Mouse (Mus musculus) midbrain, embryonic 14.5 days (tissue): Measurements from ENCODE around the gene Cxcl10. TPM values are rescaled to one million over a fixed set of nuclear protein-coding genes. Genes with fewer than 3 reads are reported as not detected.

ENCODE experiments used
- ATAC-seq: fragments of 200-750 bp; cut with Nextera tagmentation; 2 replicates; pipeline ENCODE4 v1.8.0; 2017; ENCODE audit warnings: moderate number of reproducible peaks, moderate library complexity; ENCODE audit not compliant: low FRiP score, low TSS enrichment
- DNase-seq: peaks from one replicate; pipeline ENCODE4 v3.0.0-alpha.2; 2015
- H3K27ac ChIP-seq: fragments of 300-500 bp; sonication (generic); replicated peaks from 2 replicates; pipeline ENCODE4 v1.5.1; 2014; ENCODE audit warnings: mild to moderate bottlenecking, low read depth, low read length, moderate library complexity
- H3K27me3 ChIP-seq: fragments of 300-500 bp; sonication (generic); 2 replicates; pipeline ENCODE4 v1.6.1; 2014; ENCODE audit warnings: low read length, control low read depth, mixed read lengths; ENCODE audit not compliant: control insufficient read depth, insufficient read depth
- H3K36me3 ChIP-seq: fragments of 300-500 bp; sonication (generic); 2 replicates; pipeline ENCODE4 v1.6.1; 2014; ENCODE audit warnings: low read length, control low read depth; ENCODE audit not compliant: control insufficient read depth, insufficient read depth
- H3K4me1 ChIP-seq: fragments of 300-500 bp; sonication (generic); 2 replicates; pipeline ENCODE4 v1.6.1; 2014; ENCODE audit warnings: mild to moderate bottlenecking, antibody characterized with exemption, low read length, control low read depth; ENCODE audit not compliant: control insufficient read depth, insufficient read depth
- H3K4me2 ChIP-seq: fragments of 300-500 bp; sonication (generic); 2 replicates; pipeline ENCODE4 v1.6.1; 2014; ENCODE audit warnings: mild to moderate bottlenecking, low read length, moderate library complexity
- H3K4me3 ChIP-seq: fragments of 300-500 bp; sonication (generic); replicated peaks from 2 replicates; pipeline ENCODE4 v1.5.1; 2014; ENCODE audit warnings: low read depth, low read length
- H3K9ac ChIP-seq: fragments of 300-500 bp; sonication (generic); replicated peaks from 2 replicates; pipeline ENCODE4 v1.6.1; 2014; ENCODE audit warnings: mild to moderate bottlenecking, low read length, moderate library complexity
- H3K9me3 ChIP-seq: fragments of 300-500 bp; sonication (generic); 2 replicates; pipeline ENCODE4 v1.6.1; 2016; ENCODE audit warnings: low read length, control low read depth, mixed read lengths; ENCODE audit not compliant: control insufficient read depth
- WGBS: fragments of 180-500 bp; shearing (Covaris S2); extraction: QIAGEN DNeasy Blood & Tissue Kit; methylation state at CpG from one replicate; pipeline ENCODE4 v1.1.7; 2014; 5-methylcytosine and 5-hydroxymethylcytosine counted together
- polyA plus RNA-seq: library from polyadenylated mRNA; unstranded; fragments of >200 nt; fragmentation: Nextera tagmentation; extraction: Ambion mirVana; gene quantifications from 2 replicates; pipeline ENCODE4 v1.2.1, GENCODE M21; 2014

Gene Cxcl10
- polyA plus RNA-seq, 1 experiment from 2014 or later, result 3.5 TPM

DNA sequence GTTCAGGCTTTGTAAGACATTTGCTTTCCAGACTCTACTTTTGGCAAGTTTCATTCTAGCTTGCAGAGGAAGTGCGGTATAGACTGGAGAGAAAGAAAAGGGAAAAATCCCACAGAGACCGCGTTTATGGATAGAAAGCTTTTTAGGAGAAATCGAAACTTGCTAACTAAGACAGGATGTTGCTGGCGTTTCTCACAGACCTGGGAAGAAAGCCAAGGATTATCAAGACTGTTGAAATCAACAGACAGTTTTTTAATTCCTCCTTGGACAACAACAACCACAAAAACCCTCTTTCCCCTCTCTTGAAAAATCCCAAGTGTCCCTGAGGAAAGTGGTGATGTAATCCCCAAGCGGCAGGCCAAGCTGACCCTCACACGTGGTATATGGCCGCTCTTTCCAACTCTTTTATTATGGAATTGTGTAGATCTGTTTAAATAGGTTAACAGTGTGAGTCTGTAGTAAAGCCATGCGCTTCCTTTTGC is 16.3 kb downstream of the Cxcl10 start:
- DNase-seq (peak; percentile 7), ATAC-seq (no peak)
- no peaks in the 10 kb centered on the region for H3K4me1 ChIP-seq
- no peak overlapping the region for H3K9ac ChIP-seq
- H3K4me3 ChIP-seq, result no peak overlapping the region
- WGBS, result 74% methylated on average over 9 of the region's 9 CpGs
- no peaks in the 10 kb centered on the region for H3K27me3 ChIP-seq
- H3K9me3 ChIP-seq, result no peaks in the 10 kb centered on the region
- no peak overlapping the region for H3K4me2 ChIP-seq
- H3K27ac ChIP-seq, result no peak overlapping the region
- no peaks in the 10 kb centered on the region for H3K36me3 ChIP-seq

DNA sequence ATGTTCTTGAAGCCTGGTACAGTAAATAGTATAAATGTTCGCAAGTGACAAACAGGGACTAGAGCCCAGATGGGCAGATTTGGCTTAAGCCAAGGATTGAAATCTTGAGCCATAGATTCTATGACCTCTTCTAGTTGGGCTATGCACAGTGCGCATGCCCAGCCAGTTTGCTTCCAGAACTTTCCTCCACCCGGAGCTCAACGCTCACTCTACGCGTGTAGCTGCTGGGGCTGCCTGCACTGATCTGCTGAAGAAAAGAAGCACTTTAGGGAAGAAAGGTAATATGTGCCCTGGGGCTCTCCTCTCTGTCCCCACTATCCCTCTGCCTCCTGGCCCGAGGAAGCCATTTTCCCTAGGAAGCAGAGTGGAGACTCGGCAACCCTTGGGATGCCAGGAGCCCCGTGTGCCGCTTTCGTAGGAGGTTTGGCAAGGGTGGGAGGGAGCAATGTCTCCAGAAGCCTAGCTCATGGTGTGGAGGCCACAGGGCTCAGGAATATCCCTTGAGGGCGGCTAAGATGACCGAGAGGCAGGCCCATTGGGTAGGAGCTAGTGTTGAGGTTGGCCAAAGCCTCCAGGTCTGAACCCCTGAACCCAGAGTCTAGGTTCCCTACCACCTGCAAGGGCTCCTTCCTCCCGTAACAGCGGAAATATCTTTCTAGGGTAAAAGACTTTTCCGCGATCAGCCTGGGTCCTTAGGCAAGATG is 16.9 kb downstream of the Cxcl10 start, which contains the start of gene Art3:
Gene Art3 (plus strand): TSS at position 193 of the 704 bp plus-strand sequence.
- H3K4me2 ChIP-seq, result no peak within 1 kb of the TSS
- no peaks in the 10 kb centered on the region for H3K4me1 ChIP-seq
- H3K27ac ChIP-seq, result no peak within 1 kb of the TSS
- H3K4me3 ChIP-seq, result no peak within 1 kb of the TSS
- H3K9me3 ChIP-seq, result no peaks in the 10 kb centered on the region
- no peak within 1 kb of the TSS for H3K9ac ChIP-seq
- ATAC-seq, result no peak
- H3K36me3 ChIP-seq, result no peaks in the 10 kb centered on the region
- 97% methylated on average over 17 of the region's 17 CpGs for WGBS
- no peak for DNase-seq
- H3K27me3 ChIP-seq, result no peaks in the 10 kb centered on the region

GRCm38 (mm10) chr5:92331122-92331521 is 17.6 kb downstream of the Cxcl10 start:
- Histone ChIP-seq H3K27ac (no peak overlapping the region), H3K9ac (no peak overlapping the region), H3K27me3 (no peaks in the 10 kb centered on the region), H3K4me2 (no peak overlapping the region), H3K4me1 (no peaks in the 10 kb centered on the region), H3K9me3 (no peaks in the 10 kb centered on the region), H3K4me3 (no peak overlapping the region), H3K36me3 (no peaks in the 10 kb centered on the region)
- no peak for ATAC-seq
- WGBS, result 93% methylated on average over 12 of the region's 12 CpGs
- no peak for DNase-seq

DNA sequence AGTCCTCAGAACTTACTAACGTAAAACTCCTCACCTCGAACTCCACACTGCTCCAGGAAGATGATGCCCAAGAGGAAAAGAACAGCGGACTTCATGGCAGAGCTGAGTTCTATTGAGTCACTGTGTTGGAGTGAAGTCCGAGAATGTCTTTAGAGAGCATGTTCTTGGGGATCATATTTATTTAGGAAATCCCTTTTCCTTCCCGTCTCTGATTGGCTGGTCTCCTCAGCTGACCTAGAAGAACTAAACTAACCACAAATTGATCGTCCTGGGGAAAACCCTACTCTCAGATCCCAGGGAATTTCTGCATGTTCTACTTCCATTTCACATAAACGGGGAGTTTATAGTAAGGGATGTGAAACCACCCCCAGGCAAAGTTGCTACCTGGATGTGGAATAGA is 20.8 kb downstream of the Cxcl10 start, which contains the start of gene Cxcl9:
Gene Cxcl9 (minus strand): TSS at position 151 of the 400 bp plus-strand sequence.
- Histone ChIP-seq H3K4me1 (no peaks in the 10 kb centered on the region), H3K9ac (no peak within 1 kb of the TSS), H3K4me3 (no peak within 1 kb of the TSS), H3K36me3 (no peaks in the 10 kb centered on the region), H3K27me3 (no peaks in the 10 kb centered on the region), H3K27ac (no peak within 1 kb of the TSS), H3K9me3 (no peaks in the 10 kb centered on the region), H3K4me2 (no peak within 1 kb of the TSS)
- no peak for DNase-seq
- WGBS, result 92% methylated on average over 7 of the region's 7 CpGs
- no peak for ATAC-seq

DNA sequence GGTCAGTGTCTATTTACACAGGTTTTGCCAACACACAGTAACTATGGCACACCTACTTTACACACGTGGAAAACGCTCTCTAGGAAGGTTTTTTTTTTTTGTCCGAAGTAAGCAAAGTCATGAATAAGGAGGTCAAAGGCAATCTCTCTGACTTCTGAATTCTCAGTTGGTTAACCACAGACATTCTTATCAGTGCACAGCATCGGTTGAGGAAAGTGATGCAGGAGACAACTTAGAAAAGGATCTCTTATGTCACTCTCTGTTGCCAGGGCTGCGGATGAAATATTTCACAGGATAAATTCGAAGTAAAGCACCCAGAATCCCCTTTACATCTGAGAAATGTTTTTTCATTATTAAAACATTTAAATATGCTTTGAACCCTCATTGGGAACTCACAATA is 21.3 kb downstream of the Cxcl10 start:
- Histone ChIP-seq H3K36me3 (no peaks in the 10 kb centered on the region), H3K27me3 (no peaks in the 10 kb centered on the region), H3K4me1 (no peaks in the 10 kb centered on the region), H3K27ac (no peak overlapping the region), H3K4me2 (no peak overlapping the region), H3K9me3 (no peaks in the 10 kb centered on the region), H3K4me3 (no peak overlapping the region), H3K9ac (no peak overlapping the region)
- ATAC-seq, result no peak
- DNase-seq, result no peak
- WGBS, result 87% methylated on average over 6 of the region's 6 CpGs

DNA sequence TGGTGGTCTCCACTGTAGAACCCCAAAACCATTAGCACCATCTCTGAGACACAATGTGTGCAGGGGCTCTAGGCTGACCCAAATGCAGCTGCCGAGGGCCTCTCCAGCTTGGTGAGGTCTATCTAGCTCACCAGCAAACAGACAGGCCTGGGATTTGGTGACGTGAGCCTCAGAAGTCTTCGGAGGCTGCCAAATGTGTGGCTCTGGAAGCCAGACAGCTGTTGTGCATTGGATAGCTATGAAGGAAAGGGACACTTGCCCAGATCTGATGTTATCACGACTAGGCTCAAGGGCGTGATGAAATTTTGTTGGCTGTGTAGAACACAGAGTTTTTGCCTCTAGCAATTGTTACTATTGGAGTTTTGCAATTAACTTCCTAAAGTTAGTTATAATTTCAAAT is 25.4 kb downstream of the Cxcl10 start:
- no peak overlapping the region for H3K9ac ChIP-seq
- WGBS, result 91% methylated on average over 5 of the region's 5 CpGs
- DNase-seq, result no peak

GRCm38 (mm10) chr5:92322612-92323011 is 26.1 kb downstream of the Cxcl10 start:
- no peak overlapping the region for H3K4me2 ChIP-seq
- DNase-seq, result no peak
- ATAC-seq, result no peak
- no peaks in the 10 kb centered on the region for H3K27me3 ChIP-seq
- no peaks in the 10 kb centered on the region for H3K4me1 ChIP-seq
- no peaks in the 10 kb centered on the region for H3K9me3 ChIP-seq
- no peak overlapping the region for H3K9ac ChIP-seq
- WGBS, result 87% methylated on average over 4 of the region's 4 CpGs
- no peak overlapping the region for H3K27ac ChIP-seq
- no peaks in the 10 kb centered on the region for H3K36me3 ChIP-seq
- H3K4me3 ChIP-seq, result no peak overlapping the region

More for the DNA sequence above, 25.4 kb downstream of the Cxcl10 start:
- Histone ChIP-seq H3K36me3 (no peaks in the 10 kb centered on the region), H3K27ac (no peak overlapping the region), H3K4me1 (no peaks in the 10 kb centered on the region), H3K27me3 (no peaks in the 10 kb centered on the region), H3K9me3 (no peaks in the 10 kb centered on the region), H3K4me3 (no peak overlapping the region), H3K4me2 (no peak overlapping the region)
- ATAC-seq, result no peak

DNA sequence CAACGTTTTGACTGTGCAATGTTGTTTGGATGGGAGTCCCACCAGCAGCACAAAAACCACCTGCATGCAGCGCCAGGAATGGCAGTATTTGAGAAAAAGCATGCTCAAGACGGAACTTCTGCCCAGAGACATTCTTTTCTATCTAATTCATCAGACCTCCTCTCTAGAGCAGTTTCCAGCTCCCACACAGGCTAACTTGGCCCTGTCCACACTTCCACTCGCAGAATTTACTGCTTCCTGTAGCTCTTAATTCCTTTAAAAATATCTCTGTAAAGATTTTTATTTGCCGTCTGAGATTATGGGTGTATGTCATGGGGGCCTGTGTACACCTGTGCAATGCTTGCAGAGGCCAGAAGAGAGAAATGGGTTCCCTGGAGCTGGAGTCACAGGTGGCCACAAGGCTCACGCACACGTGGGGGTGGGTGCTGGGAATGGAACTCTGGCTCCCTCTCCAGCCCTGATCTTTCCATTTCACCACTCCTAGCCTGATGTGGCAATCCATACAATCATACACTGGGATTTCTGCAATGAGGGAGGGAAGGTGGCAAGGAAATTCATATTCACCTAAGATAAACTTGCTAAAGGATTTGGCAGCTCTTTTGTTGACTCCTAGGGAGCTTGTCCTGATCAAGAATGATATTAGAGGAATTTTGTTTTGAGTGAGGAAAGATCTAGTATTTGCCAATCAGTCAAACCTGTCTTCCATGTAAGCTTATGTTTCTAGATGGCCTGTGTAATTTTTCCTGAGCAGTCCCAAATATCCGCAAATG is 26.9 kb downstream of the Cxcl10 start:
- Histone ChIP-seq H3K9ac (no peak overlapping the region), H3K4me3 (no peak overlapping the region), H3K36me3 (no peaks in the 10 kb centered on the region), H3K4me1 (no peaks in the 10 kb centered on the region), H3K4me2 (no peak overlapping the region), H3K27ac (no peak overlapping the region), H3K9me3 (no peaks in the 10 kb centered on the region), H3K27me3 (no peaks in the 10 kb centered on the region)
- DNase-seq, result no peak
- no peak for ATAC-seq
- WGBS, result 79% methylated on average over 8 of the region's 8 CpGs
